21 mouse cellular contexts compared by ENCODE assay signal in genomic region chr7:109050831-109051230, GRCm38 (mm10). TPM values are rescaled to one million over a fixed set of nuclear protein-coding genes. Genes with fewer than 3 reads are reported as not detected.
DNase-seq lines count a peak whose midpoint lies in the region; ATAC-seq and TF ChIP-seq lines count a peak whose summit lies in the region.
"Had no signal": no experiment of that assay in that cellular context is flagged by ENCODE, and none has a peak within 500 bp of the region (broad histone marks: within the 10 kb centered on the region; RNA-seq: fewer than 3 reads in every experiment).

No protein-coding gene starts in this region.

- 5% methylated on average over 1 of the region's 1 CpGs for WGBS in cerebellum, adult 2 months
- 87% methylated on average over 1 of the region's 1 CpGs for WGBS in hindbrain, embryonic 14.5 days
- 78% methylated on average over 1 of the region's 1 CpGs for WGBS in kidney, embryonic 15.5 days

- H3K36me3 ChIP-seq in hindbrain, embryonic 14.5 days (replicated peaks; ENCODE audit: control insufficient read depth, insufficient read depth): peaks cover 29% of the 10 kb centered on the region
- no peaks in the 10 kb centered on the region for H3K36me3 ChIP-seq in kidney, embryonic 15.5 days
- H3K36me3 ChIP-seq: embryonic facial prominence, embryonic 13.5 days; G1E; heart, embryonic 13.5 days; intestine, embryonic 15.5 days had no signal

- ATAC-seq in cerebellum, adult (ENCODE audit: insufficient number of reproducible peaks, low FRiP score, low TSS enrichment): peak; percentile 81
- ATAC-seq in hindbrain, embryonic 14.5 days (ENCODE audit: low FRiP score): no peak
- ATAC-seq in kidney, embryonic 15.5 days (replicated peaks; ENCODE audit: low FRiP score): no peak
- ATAC-seq: CD4-positive, CD25-positive, alpha-beta regulatory T cell, adult 4 months; forebrain, embryonic 16.5 days; hindbrain, postnatal 0 days; intestine, embryonic 15.5 days had no signal

- no peak overlapping the region; the same call in 1 of the 2 replicates for H3K27ac ChIP-seq in cerebellum, adult 2 months (ENCODE audit: insufficient read depth, low read length)
- no peak overlapping the region for H3K27ac ChIP-seq in hindbrain, embryonic 14.5 days
- no peak overlapping the region for H3K27ac ChIP-seq in kidney, embryonic 15.5 days
- H3K27ac ChIP-seq: embryonic facial prominence, embryonic 13.5 days; forebrain, embryonic 12.5 days; heart, embryonic 13.5 days; hindbrain, embryonic 12.5 days; hindbrain, postnatal 0 days; intestine, embryonic 15.5 days had no signal

- no peaks in the 10 kb centered on the region for H3K27me3 ChIP-seq in cerebellum, adult 2 months (ENCODE audit: control insufficient read depth, insufficient read depth, low read length)
- H3K27me3 ChIP-seq in hindbrain, embryonic 14.5 days (ENCODE audit: control insufficient read depth, insufficient read depth, low read length): no peaks in the 10 kb centered on the region
- no peaks in the 10 kb centered on the region for H3K27me3 ChIP-seq in kidney, embryonic 15.5 days
- H3K27me3 ChIP-seq: embryonic facial prominence, embryonic 13.5 days; forebrain, embryonic 12.5 days; heart, embryonic 13.5 days; hindbrain, embryonic 12.5 days; intestine, embryonic 15.5 days had no signal

- DNase-seq in cerebellum, postnatal 4 days (ENCODE audit: low spot score in 2 of 2): no peak
- DNase-seq in cerebellum, adult 2 months: peak; percentile 78 to 89
- DNase-seq in cerebellum, postnatal 10 days: peak; percentile 78 to 84
- no peak for DNase-seq in left cerebral cortex, adult 8-10 months (ENCODE audit: low spot score in 2 of 2)
- no peak for DNase-seq in hindbrain, embryonic 14.5 days (ENCODE audit: low spot score)
- DNase-seq: adrenal gland, adult 8-10 months; B cell, adult 2 months; gastrocnemius, postnatal 25 days; heart, postnatal 4 days; kidney, adult 18-20 months had no signal

- H3K9me3 ChIP-seq in hindbrain, embryonic 14.5 days (ENCODE audit: control insufficient read depth, low read length): no peaks in the 10 kb centered on the region
- H3K9me3 ChIP-seq in kidney, embryonic 15.5 days (replicated peaks): no peaks in the 10 kb centered on the region
- H3K9me3 ChIP-seq: embryonic facial prominence, embryonic 13.5 days; forebrain, embryonic 12.5 days; G1E; heart, embryonic 13.5 days; hindbrain, embryonic 12.5 days; intestine, embryonic 15.5 days had no signal

- H3K4me2 ChIP-seq in hindbrain, embryonic 14.5 days (replicated peaks): no peak overlapping the region
- no peak overlapping the region for H3K4me2 ChIP-seq in kidney, embryonic 15.5 days
- H3K4me2 ChIP-seq: embryonic facial prominence, embryonic 13.5 days; forebrain, embryonic 12.5 days; heart, embryonic 13.5 days; hindbrain, embryonic 12.5 days; intestine, embryonic 15.5 days had no signal

- no peak overlapping the region for H3K9ac ChIP-seq in hindbrain, embryonic 14.5 days
- H3K9ac ChIP-seq in kidney, embryonic 15.5 days: no peak overlapping the region
- H3K9ac ChIP-seq: embryonic facial prominence, embryonic 13.5 days; forebrain, embryonic 12.5 days; heart, embryonic 13.5 days; hindbrain, embryonic 12.5 days; intestine, embryonic 15.5 days had no signal

- no peak overlapping the region for H3K4me3 ChIP-seq in cerebellum, adult 2 months (replicated peaks; ENCODE audit: insufficient read depth, low read depth, low read length)
- no peak overlapping the region for H3K4me3 ChIP-seq in hindbrain, embryonic 14.5 days (replicated peaks; ENCODE audit: low read length)
- no peak overlapping the region for H3K4me3 ChIP-seq in kidney, embryonic 15.5 days (replicated peaks)
- H3K4me3 ChIP-seq: embryonic facial prominence, embryonic 13.5 days; forebrain, embryonic 12.5 days; heart, embryonic 13.5 days; hindbrain, embryonic 12.5 days; intestine, embryonic 15.5 days had no signal

- no peak for TF ChIP-seq POLR2A in cerebellum, adult 2 months (IDR thresholded peaks at IDR 0.05; ENCODE audit: borderline replicate concordance, insufficient read depth, low read length)

- TF ChIP-seq CTCF in cerebellum, adult 2 months (IDR thresholded peaks at IDR 0.05; ENCODE audit: borderline replicate concordance, insufficient read depth, low read depth, low read length): no peak

- H3K4me1 ChIP-seq in cerebellum, adult 2 months (ENCODE audit: control insufficient read depth, insufficient read depth, low read length): peaks cover 16% of the 10 kb centered on the region; the same call in 1 of the 2 replicates
- no peaks in the 10 kb centered on the region for H3K4me1 ChIP-seq in hindbrain, embryonic 14.5 days (replicated peaks; ENCODE audit: control insufficient read depth, insufficient read depth, low read length)
- H3K4me1 ChIP-seq in kidney, embryonic 15.5 days: no peaks in the 10 kb centered on the region
- H3K4me1 ChIP-seq: embryonic facial prominence, embryonic 13.5 days; forebrain, embryonic 12.5 days; heart, embryonic 13.5 days; hindbrain, embryonic 12.5 days; intestine, embryonic 15.5 days had no signal

RNA-seq across cellular contexts. Expression of gene Ric3, which starts 32.3 kb away (rescaled TPM):
- polyA plus RNA-seq in cerebellum, adult 2 months (2012; rRNA removed): 61.6 and 66.0 TPM in 2 replicates
- total RNA-seq in left cerebral cortex, adult 8-10 months (2022): 10 to 100 TPM; 66.2 to 71.1 (median 68.6) TPM
- 33.3 and 34.4 TPM in 2 replicates for polyA plus RNA-seq in hindbrain, embryonic 14.5 days (2014; fragmentation: Nextera tagmentation; extraction: Ambion mirVana)
- polyA plus RNA-seq in kidney, embryonic 15.5 days (2015; fragmentation: Nextera tagmentation; extraction: Ambion mirVana): 1.7 and 2.1 TPM in 2 replicates
- polyA plus RNA-seq: G1E had no signal

Comparison
In these comparisons a context has a peak if more than half of its experiments do, and no peak if none do; other contexts are left out.
1. DNase-seq: peak in cerebellum, adult 2 months (2 of 2) and cerebellum, postnatal 10 days (2 of 2); none in cerebellum, postnatal 4 days (0 of 2), left cerebral cortex, adult 8-10 months (0 of 2) and hindbrain, embryonic 14.5 days (single experiment).
2. RNA of gene Ric3, which starts 32.3 kb away (polyA plus RNA-seq): 61.6 to 66.0 TPM in cerebellum, adult 2 months and 33.3 to 34.4 TPM in hindbrain, embryonic 14.5 days; 1.7 to 2.1 TPM in kidney, embryonic 15.5 days; every median in the first group is over 10 times any median in the second.